Mouse (Mus musculus) heart, adult 2 months (tissue): ENCODE measurements at regions not wholly inside any gene's neighbourhood (a gene's known extent, or its start where the extent isn't known, plus 50 kb on each side); places are given as distances from the start of the nearest gene placed in this dataset.

Experiments
- CTCF ChIP-seq: fragments of 200-600 bp; IDR thresholded peaks from 2 replicates; pipeline ENCODE4 v1.8.1; 2022; ENCODE audit warnings: antibody characterized with exemption, mild to moderate bottlenecking, moderate library complexity
- EP300 ChIP-seq: fragments of 200-500 bp; IDR thresholded peaks from 2 replicates; pipeline ENCODE4 v1.6.1; 2011; ENCODE audit warnings: low read depth, low read length, control low read depth; ENCODE audit not compliant: insufficient read depth
- POLR2A ChIP-seq: fragments of 200-500 bp; IDR thresholded peaks from 2 replicates; pipeline ENCODE4 v1.6.1; 2011; ENCODE audit warnings: mild to moderate bottlenecking, low read depth, low read length, control low read depth; ENCODE audit not compliant: insufficient read depth

DNA sequence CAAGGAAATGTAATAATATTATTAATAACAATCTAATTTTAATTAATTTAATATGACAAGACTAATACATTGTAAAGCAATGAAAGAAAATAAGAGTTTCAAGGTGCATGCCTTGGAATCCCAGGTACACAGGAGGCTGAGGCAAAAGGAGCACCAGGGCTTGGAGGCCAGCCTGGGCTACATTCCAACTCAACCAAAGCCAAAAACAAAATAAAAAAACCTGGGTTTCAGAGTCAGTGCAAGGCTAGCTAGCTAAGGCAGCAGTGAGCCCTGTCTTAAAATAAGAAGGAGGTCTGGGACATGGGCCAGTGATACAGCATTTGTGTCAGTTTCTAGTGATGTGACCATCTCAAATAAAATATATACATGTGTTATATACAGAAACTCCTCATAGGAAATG lies 174.8 kb downstream of the Shq1 start:
- no peak for TF ChIP-seq POLR2A
- no peak for TF ChIP-seq CTCF
- TF ChIP-seq EP300: no peak
